Mouse (Mus musculus): ENCODE data around the gene Fat4. TPM values are rescaled to one million over a fixed set of nuclear protein-coding genes. Genes with fewer than 3 reads are reported as not detected.

Fat4 gene
- polyA plus RNA-seq, 1 experiment from 2014 or later = 14.6 TPM

DNA sequence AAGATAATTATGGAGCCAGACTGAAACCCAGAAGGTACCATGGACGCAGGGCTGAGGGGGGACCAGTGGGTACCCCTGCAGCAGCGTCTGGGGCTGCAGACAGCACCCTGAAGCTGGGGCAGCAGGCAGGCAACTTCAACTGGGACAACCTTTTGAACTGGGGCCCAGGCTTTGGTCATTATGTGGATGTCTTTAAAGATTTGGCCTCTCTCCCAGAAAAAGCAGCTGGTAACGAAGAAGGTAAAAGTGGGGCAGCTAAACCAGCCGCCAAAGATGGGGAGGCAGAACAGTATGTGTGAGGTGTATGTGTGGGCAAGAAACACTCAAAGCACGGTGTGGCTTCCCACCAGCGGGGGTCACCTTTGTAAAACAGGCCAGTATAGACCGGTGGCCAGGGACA lies 123.8 kb downstream of the Fat4 start:
- Histone ChIP-seq H3K9ac (no peak overlapping the region), H3K4me1 (no peaks in the 10 kb centered on the region), H3K9me3 (replicated peaks) (no peaks in the 10 kb centered on the region), H3K4me3 (no peak overlapping the region), H3K27me3 (no peaks in the 10 kb centered on the region), H3K4me2 (replicated peaks) (no peak overlapping the region), H3K27ac (no peak overlapping the region), H3K36me3 (peaks cover 54% of the 10 kb centered on the region)
- WGBS = 84% methylated on average over 7 of the region's 7 CpGs
- no peak for ATAC-seq (ENCODE audit: low FRiP score)

- Histone ChIP-seq H3K4me1 (no peaks in the 10 kb centered on the region), H3K4me2 (replicated peaks) (no peak overlapping the region), H3K27me3 (no peaks in the 10 kb centered on the region), H3K9me3 (replicated peaks) (no peaks in the 10 kb centered on the region), H3K27ac (no peak overlapping the region), H3K4me3 (no peak overlapping the region), H3K9ac (no peak overlapping the region), H3K36me3 (0 out of 2 replicates have a peak, but pooled peaks cover 2% of the 10 kb centered on the region)
- WGBS = 65% methylated on average over 1 of the region's 1 CpGs
- ATAC-seq (ENCODE audit: low FRiP score) = no peak
These were observed 130.9 kb downstream of the Fat4 start for GRCm38 (mm10) chr3:39017633-39018032.

DNA sequence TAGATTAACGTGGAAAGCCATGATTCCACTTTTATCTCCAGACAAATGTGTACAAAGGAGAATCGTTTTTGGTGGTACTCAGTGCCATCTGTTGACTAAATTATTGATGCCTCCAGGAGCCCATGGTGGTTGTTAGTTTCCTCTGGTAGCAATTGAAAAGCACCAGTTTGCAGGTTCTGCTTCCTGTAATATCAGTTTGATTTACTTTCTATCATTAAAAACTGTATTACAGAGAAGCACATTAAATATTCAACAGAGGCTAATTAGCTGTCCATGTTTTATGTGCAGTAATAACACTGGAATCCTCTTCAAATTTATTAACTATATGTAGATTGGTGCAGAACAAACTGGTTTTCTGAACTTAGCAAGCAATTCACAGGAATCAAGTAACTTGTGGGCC lies 149.4 kb downstream of the Fat4 start:
- WGBS = 84% methylated on average over 2 of the region's 2 CpGs
- Histone ChIP-seq H3K4me2 (replicated peaks) (no peak overlapping the region), H3K36me3 (no peaks in the 10 kb centered on the region), H3K27ac (no peak overlapping the region), H3K9me3 (replicated peaks) (no peaks in the 10 kb centered on the region), H3K9ac (no peak overlapping the region), H3K4me1 (no peaks in the 10 kb centered on the region), H3K4me3 (no peak overlapping the region), H3K27me3 (no peaks in the 10 kb centered on the region)
- no peak for ATAC-seq (ENCODE audit: low FRiP score)

- no peak overlapping the region for H3K9ac ChIP-seq
- H3K9me3 ChIP-seq (replicated peaks) = no peaks in the 10 kb centered on the region
- no peaks in the 10 kb centered on the region for H3K27me3 ChIP-seq
- H3K4me1 ChIP-seq = peaks cover 2% of the 10 kb centered on the region; the same call in 1 of the 2 replicates
- no peak for ATAC-seq (ENCODE audit: low FRiP score)
- no peak overlapping the region for H3K4me2 ChIP-seq (replicated peaks)
- no peak overlapping the region for H3K27ac ChIP-seq
- no peak overlapping the region for H3K4me3 ChIP-seq
- no peaks in the 10 kb centered on the region for H3K36me3 ChIP-seq
- WGBS = 68% methylated on average over 4 of the region's 4 CpGs
These were observed 159.7 kb downstream of the Fat4 start for GRCm38 (mm10) chr3:39046425-39046824.

GRCm38 (mm10) chr3:39047621-39048303 lies 161.0 kb downstream of the Fat4 start:
- Histone ChIP-seq H3K9ac (no peak overlapping the region), H3K9me3 (replicated peaks) (no peaks in the 10 kb centered on the region), H3K4me3 (no peak overlapping the region), H3K36me3 (no peaks in the 10 kb centered on the region), H3K4me2 (replicated peaks) (no peak overlapping the region), H3K27ac (no peak overlapping the region), H3K4me1 (peaks cover 2% of the 10 kb centered on the region; the same call in 1 of the 2 replicates), H3K27me3 (no peaks in the 10 kb centered on the region)
- ATAC-seq (ENCODE audit: low FRiP score) = no peak
- 78% methylated on average over 10 of the region's 10 CpGs for WGBS

- Histone ChIP-seq H3K36me3 (no peaks in the 10 kb centered on the region), H3K4me3 (no peak overlapping the region), H3K9ac (no peak overlapping the region), H3K27ac (no peak overlapping the region), H3K4me1 (peaks cover 6% of the 10 kb centered on the region; the same call in 1 of the 2 replicates), H3K9me3 (replicated peaks) (no peaks in the 10 kb centered on the region), H3K27me3 (no peaks in the 10 kb centered on the region), H3K4me2 (replicated peaks) (no peak overlapping the region)
- ATAC-seq (ENCODE audit: low FRiP score) = no peak
- WGBS = 58% methylated on average over 5 of the region's 5 CpGs
These were observed 161.5 kb downstream of the Fat4 start for GRCm38 (mm10) chr3:39048304-39048667.

DNA sequence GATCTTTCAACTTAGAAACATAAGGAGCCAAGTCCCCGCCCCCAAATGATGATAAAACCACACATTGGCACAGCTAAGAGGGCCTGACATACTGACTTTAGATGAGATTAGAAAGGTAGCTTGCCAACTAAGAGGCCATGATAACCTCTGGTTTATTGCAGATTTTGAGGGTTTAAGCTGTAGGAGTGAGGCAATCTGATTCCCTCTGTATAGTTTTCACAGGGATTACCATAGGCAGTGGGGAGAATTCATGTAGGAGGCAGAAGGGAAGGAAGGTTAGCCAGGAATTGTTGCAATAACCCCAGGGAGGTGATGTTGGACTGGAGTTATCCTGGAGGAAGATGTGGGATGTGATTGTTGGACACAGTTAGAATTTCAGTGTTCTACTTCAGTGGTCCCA lies 163.4 kb downstream of the Fat4 start:
- peaks cover 6% of the 10 kb centered on the region; the same call in 1 of the 2 replicates for H3K4me1 ChIP-seq
- H3K27me3 ChIP-seq = no peaks in the 10 kb centered on the region
- WGBS = 92% methylated on average over 1 of the region's 1 CpGs
- no peaks in the 10 kb centered on the region for H3K36me3 ChIP-seq
- H3K9ac ChIP-seq = no peak overlapping the region
- no peak for ATAC-seq (ENCODE audit: low FRiP score)
- H3K9me3 ChIP-seq (replicated peaks) = no peaks in the 10 kb centered on the region
- H3K27ac ChIP-seq = no peak overlapping the region
- no peak overlapping the region for H3K4me3 ChIP-seq
- H3K4me2 ChIP-seq (replicated peaks) = no peak overlapping the region

GRCm38 (mm10) chr3:39053072-39053471 lies 166.3 kb downstream of the Fat4 start:
- Histone ChIP-seq H3K27ac (no peak overlapping the region), H3K4me3 (no peak overlapping the region), H3K27me3 (no peaks in the 10 kb centered on the region), H3K36me3 (no peaks in the 10 kb centered on the region), H3K4me2 (replicated peaks) (no peak overlapping the region), H3K9ac (no peak overlapping the region), H3K9me3 (replicated peaks) (no peaks in the 10 kb centered on the region), H3K4me1 (peaks cover 5% of the 10 kb centered on the region; the same call in 1 of the 2 replicates)
- peak; percentile 78 for ATAC-seq (ENCODE audit: low FRiP score)
- 26% methylated on average over 6 of the region's 6 CpGs for WGBS
